Mouse (Mus musculus) frontal cortex, postnatal 36 days (tissue): ENCODE data around the gene Olfr513.

Experiments
- DNase-seq, 2 experiments: peaks; one replicate each; pipeline ENCODE4 v3.0.0; 2022; ENCODE audit warnings: low spot score in 2 of 2

Olfr513 gene

GRCm38 (mm10) chr7:108750673-108751072, at the start of gene Olfr513:
Gene Olfr513, plus strand, starts transcription at chr7:108750973.
- no peak for DNase-seq

DNA sequence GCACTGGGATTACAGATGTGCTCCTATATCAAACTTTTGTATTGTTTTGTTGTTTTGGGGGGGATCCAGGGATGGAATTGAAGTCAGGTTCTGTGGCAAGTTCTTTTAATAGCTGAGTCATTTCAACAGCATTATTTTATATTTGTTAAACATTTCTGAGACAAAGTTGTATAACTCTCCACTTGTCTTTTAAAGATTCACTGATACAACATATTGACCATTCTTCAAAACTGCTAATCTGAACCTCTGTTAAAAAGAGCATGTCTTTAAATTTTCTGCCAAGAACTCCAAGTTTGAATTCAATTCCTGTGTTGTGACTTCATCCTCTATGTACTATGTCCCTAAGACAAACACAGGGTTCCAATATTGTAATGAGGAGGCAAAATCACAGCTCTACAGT, 37.8 kb upstream of the Olfr513 start, which contains the start of gene Olfr512:
Gene Olfr512 (plus strand): TSS at position 301 of the 400 bp plus-strand sequence.
- DNase-seq: no peak

- DNase-seq: no peak
Observed at GRCm38 (mm10) chr7:108760411-108760810, 9.6 kb downstream of the Olfr513 start.

GRCm38 (mm10) chr7:108797205-108797933, 46.6 kb downstream of the Olfr513 start:
- DNase-seq: no peak
